ENCODE assay signal across 8 mouse cellular contexts in genomic region chr2:174331282-174332030, GRCm38 (mm10). TPM values are rescaled to one million over a fixed set of nuclear protein-coding genes. Genes with fewer than 3 reads are reported as not detected.
DNase-seq lines count a peak whose midpoint lies in the region; ATAC-seq and TF ChIP-seq lines count a peak whose summit lies in the region.

No protein-coding gene starts in this region.

- peak overlapping the region; percentile 100 for H3K9ac ChIP-seq in limb, embryonic 14.5 days (ENCODE audit: low read depth, low read length, severe bottlenecking)
- H3K9ac ChIP-seq in stomach, embryonic 16.5 days (ENCODE audit: low read length), result peak overlapping the region; percentile 100

- TF ChIP-seq CTCF in testis, adult 2 months (IDR thresholded peaks at IDR 0.05; ENCODE audit: control insufficient read depth, insufficient read depth, insufficient replicate concordance, low read depth, low read length), result no peak

- peaks cover 15% of the 10 kb centered on the region for H3K4me1 ChIP-seq in testis, adult 2 months (ENCODE audit: control insufficient read depth, insufficient read depth, low read length)
- peaks cover 32% of the 10 kb centered on the region for H3K4me1 ChIP-seq in limb, embryonic 14.5 days (ENCODE audit: control insufficient read depth, insufficient read depth, low read length)
- H3K4me1 ChIP-seq in stomach, embryonic 16.5 days (ENCODE audit: control insufficient read depth, insufficient read depth, low read length), result peaks cover 35% of the 10 kb centered on the region

- TF ChIP-seq POLR2A in testis, adult 2 months (IDR thresholded peaks at IDR 0.05; ENCODE audit: control insufficient read depth, low read depth, low read length), result no peak
- TF ChIP-seq POLR2A in limb, embryonic 14.5 days (IDR thresholded peaks at IDR 0.05; ENCODE audit: borderline replicate concordance, extremely low read depth, insufficient read depth, insufficient read length), result no peak

- no peak overlapping the region for H3K27ac ChIP-seq in testis, adult 2 months (ENCODE audit: control insufficient read depth, insufficient read depth, low read depth, low read length)
- peak overlapping the region; percentile 99 for H3K27ac ChIP-seq in limb, embryonic 14.5 days (replicated peaks; ENCODE audit: low read depth, low read length)
- H3K27ac ChIP-seq in stomach, embryonic 16.5 days (ENCODE audit: low read length), result peak overlapping the region; percentile 98

- H3K9me3 ChIP-seq in limb, embryonic 14.5 days (ENCODE audit: control insufficient read depth, low read length), result 0 out of 2 replicates have a peak, but pooled peaks cover 4% of the 10 kb centered on the region
- no peaks in the 10 kb centered on the region for H3K9me3 ChIP-seq in stomach, embryonic 16.5 days (replicated peaks; ENCODE audit: control insufficient read depth, low read length)

- H3K36me3 ChIP-seq in testis, adult 2 months (ENCODE audit: control insufficient read depth, insufficient read depth, low read length), result no peaks in the 10 kb centered on the region
- H3K36me3 ChIP-seq in limb, embryonic 14.5 days (ENCODE audit: control insufficient read depth, insufficient read depth, low read length), result peaks cover 24% of the 10 kb centered on the region
- no peaks in the 10 kb centered on the region for H3K36me3 ChIP-seq in stomach, embryonic 16.5 days (ENCODE audit: control insufficient read depth, insufficient read depth, low read length)

- DNase-seq in cerebellum, postnatal 10 days, result peak; percentile 56 to 64
- no peak for DNase-seq in cerebellum, postnatal 36 days
- DNase-seq in testis, postnatal 10 days (ENCODE audit: low spot score), result no peak
- DNase-seq in limb, embryonic 14.5 days (ENCODE audit: low spot score), result no peak
- DNase-seq in kidney, postnatal 14 days, result no peak
- no peak for DNase-seq in embryo, embryonic 10 days (ENCODE audit: low spot score)

- peak overlapping the region; percentile 22; the same call in 1 of the 2 replicates for H3K4me3 ChIP-seq in testis, adult 2 months (ENCODE audit: control insufficient read depth, low read depth, low read length)
- peak overlapping the region; percentile 95 for H3K4me3 ChIP-seq in limb, embryonic 14.5 days (replicated peaks; ENCODE audit: low read length)
- peak overlapping the region; percentile 84 for H3K4me3 ChIP-seq in stomach, embryonic 16.5 days (replicated peaks; ENCODE audit: low read length)

- 21% methylated on average over 12 of the region's 12 CpGs for WGBS in limb, embryonic 14.5 days
- WGBS in stomach, embryonic 16.5 days, result 13% methylated on average over 12 of the region's 12 CpGs

- ATAC-seq in limb, embryonic 14.5 days (ENCODE audit: low FRiP score, low read depth), result no peak
- ATAC-seq in stomach, embryonic 16.5 days (ENCODE audit: insufficient read depth, low FRiP score), result no peak

- peak overlapping the region; percentile 70 for H3K4me2 ChIP-seq in limb, embryonic 14.5 days (replicated peaks; ENCODE audit: low read depth, low read length, severe bottlenecking)
- H3K4me2 ChIP-seq in stomach, embryonic 16.5 days (ENCODE audit: low read depth, low read length), result peak overlapping the region; percentile 69

- H3K27me3 ChIP-seq in testis, adult 2 months (ENCODE audit: control insufficient read depth, insufficient read depth, low read length), result no peaks in the 10 kb centered on the region; the same call in 1 of the 2 replicates
- no peaks in the 10 kb centered on the region for H3K27me3 ChIP-seq in limb, embryonic 14.5 days (ENCODE audit: control insufficient read depth, insufficient read depth, low read length)
- no peaks in the 10 kb centered on the region for H3K27me3 ChIP-seq in stomach, embryonic 16.5 days (ENCODE audit: control insufficient read depth, insufficient read depth, low read length)

RNA-seq across cellular contexts. Expression of gene Gm20721, which starts 15.1 kb away (rescaled TPM):
- polyA plus RNA-seq in testis, adult 2 months (2012; rRNA removed), result not detected in 2 replicates
- polyA plus RNA-seq in limb, embryonic 14.5 days (2012; rRNA removed), result 0.65 and 0.73 TPM in 2 replicates
- polyA plus RNA-seq in limb, embryonic 14.5 days (2014; fragmentation: Nextera tagmentation; extraction: Ambion mirVana), result 11.7 and 13.4 TPM in 2 replicates
- 34.1 and 63.1 TPM in 2 replicates for polyA plus RNA-seq in stomach, embryonic 16.5 days (2015; fragmentation: Nextera tagmentation; extraction: Ambion mirVana)

RNA-seq across cellular contexts. Expression of gene Gnas, which starts 47.3 kb away (rescaled TPM):
- 139 and 161 TPM in 2 replicates for polyA plus RNA-seq in testis, adult 2 months (2012; rRNA removed)
- polyA plus RNA-seq in limb, embryonic 14.5 days (2012; rRNA removed), result 2,875 and 2,934 TPM in 2 replicates
- 2,366 and 2,381 TPM in 2 replicates for polyA plus RNA-seq in limb, embryonic 14.5 days (2014; fragmentation: Nextera tagmentation; extraction: Ambion mirVana)
- polyA plus RNA-seq in stomach, embryonic 16.5 days (2015; fragmentation: Nextera tagmentation; extraction: Ambion mirVana), result 581 and 721 TPM in 2 replicates

Comparison
In these comparisons a context has a peak if more than half of its experiments do, and no peak if none do; other contexts are left out.
1. DNase-seq: peak in cerebellum, postnatal 10 days (2 of 2); none in cerebellum, postnatal 36 days (0 of 2), testis, postnatal 10 days (single experiment), limb, embryonic 14.5 days (single experiment), kidney, postnatal 14 days (single experiment) and embryo, embryonic 10 days (single experiment).
2. H3K4me3 ChIP-seq: peak in every context shown above with its lines; median percentile 95 in limb, embryonic 14.5 days; 84 in stomach, embryonic 16.5 days; 22 in testis, adult 2 months.